Mouse (Mus musculus) thymus, postnatal 25 days (tissue): ENCODE results near the gene Gtf2h4.

Experiments
- DNase-seq: peaks from one replicate; pipeline ENCODE4 v3.0.0; 2022

The Gtf2h4 gene

DNA sequence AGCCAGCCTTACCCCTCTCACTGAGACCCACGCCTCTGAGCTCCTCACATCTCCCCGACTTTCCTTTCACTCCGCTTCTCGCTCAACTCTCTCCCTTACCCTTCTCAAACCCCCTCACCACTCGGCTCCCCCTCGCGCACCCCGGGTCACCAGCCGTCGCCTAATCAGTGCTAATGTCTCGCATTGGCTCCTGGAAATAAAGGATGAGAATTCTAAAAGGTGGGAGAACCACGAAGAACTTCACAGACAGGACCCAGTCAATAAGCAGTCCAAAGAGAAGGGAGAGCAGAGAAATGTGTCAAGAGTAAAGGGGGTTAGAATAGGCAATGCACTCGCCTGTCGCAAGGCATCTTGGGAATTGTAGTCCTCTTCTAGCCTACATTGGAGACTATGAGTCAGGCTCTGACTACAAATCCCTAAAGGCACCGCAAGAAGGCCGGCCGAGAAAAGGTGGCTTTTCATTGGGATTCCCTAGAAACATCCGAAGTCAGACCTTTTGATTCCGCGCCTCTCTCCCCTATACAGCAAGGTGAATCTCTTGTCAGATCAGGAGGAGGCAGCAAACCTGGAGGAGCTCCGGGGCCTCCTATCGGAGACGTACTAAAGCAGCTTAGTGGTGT, at the start of gene Gtf2h4:
TSS of gene Gtf2h4 (minus strand) at position 324 of the 620 bp plus-strand sequence.
- DNase-seq, result peak; percentile 90

DNA sequence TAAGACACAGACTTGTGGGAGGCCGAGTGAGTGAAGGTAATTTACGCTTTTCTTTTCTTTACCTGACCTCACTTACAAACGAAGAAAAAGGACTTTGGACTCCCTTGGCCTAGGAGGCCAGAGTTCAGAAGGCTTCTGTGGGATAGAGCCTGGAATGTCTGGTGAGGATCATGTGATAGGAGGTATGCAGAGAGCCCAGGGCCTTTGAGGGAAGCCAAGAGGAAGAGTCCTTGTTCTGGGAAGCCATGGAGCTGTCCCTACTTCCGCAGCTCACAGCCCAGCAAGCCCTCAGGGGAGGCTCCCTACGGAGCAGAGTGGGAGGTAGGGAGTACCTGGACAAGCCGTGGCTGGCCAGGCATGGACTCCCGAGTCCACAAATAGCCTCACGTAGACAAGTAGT, 48.1 kb upstream of the Gtf2h4 start:
- no peak for DNase-seq

DNA sequence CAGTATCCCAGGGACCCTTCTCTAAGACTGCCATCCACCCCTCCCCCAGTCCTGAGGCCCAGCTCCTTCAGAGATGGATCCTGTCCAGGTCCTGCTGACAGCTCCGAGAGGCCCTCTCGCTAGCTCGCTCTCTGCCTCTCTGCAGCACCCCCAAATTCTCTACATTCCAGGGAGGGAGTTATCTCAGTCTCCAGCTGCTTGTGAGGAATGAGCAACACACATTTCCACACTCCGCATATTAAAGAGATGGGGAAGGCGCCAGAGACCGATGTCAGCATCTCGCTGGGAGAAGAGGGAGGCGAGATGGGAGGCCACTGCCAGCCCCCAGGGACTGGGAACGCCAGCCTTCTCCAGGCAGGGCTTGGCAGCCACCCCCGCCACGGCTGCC, 46.8 kb upstream of the Gtf2h4 start:
- DNase-seq, result no peak

DNA sequence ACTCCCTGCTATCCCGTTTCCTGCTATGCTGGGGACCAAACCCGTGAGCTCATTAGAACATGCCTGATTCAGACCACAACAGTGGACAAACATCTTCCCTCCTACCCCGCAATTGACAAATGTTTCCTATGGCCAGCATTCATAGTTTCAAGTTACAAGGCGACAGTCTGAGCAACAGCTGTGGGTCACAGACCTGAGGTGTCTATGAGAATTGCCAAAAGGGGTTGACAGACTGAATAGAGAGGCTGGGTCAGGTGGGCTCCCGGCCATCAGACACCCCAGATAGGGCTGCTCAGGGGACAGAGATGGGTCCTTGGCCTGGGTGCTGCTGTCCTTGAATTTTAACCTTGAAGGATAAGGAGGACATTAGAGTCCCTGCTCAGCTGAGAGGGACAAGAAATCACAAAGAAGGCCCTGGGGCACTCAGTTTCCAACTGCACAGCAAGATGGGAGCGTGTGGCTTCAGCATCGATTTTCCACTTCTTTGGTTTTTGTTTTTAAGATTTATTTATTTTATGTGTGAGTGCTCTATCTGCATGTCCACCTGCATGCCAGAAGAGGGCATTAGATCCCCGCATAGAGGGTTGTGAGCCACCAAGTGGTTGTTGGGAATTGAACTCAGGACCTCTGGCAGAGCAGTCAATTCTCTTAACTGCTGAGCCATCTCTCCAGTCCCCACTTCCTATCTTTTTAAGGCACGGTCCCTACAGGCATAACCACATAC, 46.2 kb upstream of the Gtf2h4 start:
- DNase-seq, result no peak

DNA sequence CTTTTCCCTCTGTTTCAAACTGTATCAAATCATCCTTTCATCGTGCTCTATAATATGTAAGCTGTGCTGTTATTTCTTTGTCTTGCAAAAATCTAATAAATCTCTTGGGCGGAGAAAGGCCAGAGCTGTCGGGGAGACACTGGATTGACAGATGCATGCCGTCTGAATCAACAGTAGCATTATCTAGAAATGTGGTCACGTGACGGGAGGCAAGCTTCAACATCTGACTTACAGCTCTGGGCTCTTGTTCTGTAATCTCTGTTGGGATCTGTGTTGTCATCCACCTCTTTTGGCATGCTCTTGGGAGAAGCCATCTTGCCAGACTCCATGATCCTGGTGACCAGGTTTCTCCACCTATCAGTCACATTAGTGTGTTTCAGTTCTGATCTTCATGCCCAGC, 43.5 kb upstream of the Gtf2h4 start:
- no peak for DNase-seq

DNA sequence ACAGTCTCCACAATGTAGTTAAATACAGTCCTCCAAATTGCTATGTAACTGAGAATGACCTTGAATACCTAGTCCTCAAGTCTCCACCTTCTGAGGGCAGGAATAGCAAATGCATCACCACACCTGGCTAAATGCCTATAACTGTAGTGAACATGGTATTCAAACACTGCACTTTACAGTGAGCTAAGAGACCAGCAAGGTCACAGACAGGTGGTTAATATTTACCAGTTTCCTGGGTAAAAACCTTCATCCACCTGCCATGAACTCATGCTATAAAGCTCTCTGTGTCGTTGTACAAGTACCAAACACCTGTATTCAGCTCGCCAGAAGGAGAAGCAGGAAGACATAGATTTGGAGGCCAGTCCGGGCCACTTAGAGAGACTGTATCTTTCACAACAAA, 42.6 kb upstream of the Gtf2h4 start:
- no peak for DNase-seq

DNA sequence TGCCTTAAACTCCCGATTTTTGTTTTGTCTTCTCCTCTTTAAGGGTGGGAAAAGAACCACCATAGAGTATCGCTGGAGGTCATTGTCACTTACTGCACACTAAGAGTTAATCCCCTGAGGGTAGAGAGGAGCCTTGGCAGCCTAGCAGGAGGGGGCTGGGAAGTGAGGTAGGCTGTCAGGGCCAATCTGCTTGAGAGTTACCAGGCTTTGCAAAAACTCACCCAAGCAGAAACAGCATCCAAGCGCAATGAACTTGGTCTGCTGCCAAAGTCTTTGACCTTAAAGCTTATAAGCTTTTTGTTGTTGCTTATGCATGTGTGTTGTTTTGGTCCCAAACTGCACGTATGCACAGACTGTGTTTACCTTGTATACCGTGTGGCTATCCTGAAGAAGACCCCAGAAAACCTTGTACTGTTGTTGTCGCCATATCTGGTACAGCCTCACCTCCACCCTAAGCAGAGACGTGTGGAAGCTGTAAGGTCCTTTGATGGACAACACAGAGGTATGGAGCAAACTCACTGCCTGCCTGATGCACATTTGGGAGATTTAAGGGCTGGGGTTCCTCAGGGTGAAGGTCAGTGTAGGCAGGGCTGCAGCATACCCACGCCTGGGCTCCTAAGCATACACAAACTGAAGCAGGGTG, 37.3 kb upstream of the Gtf2h4 start:
- no peak for DNase-seq

DNA sequence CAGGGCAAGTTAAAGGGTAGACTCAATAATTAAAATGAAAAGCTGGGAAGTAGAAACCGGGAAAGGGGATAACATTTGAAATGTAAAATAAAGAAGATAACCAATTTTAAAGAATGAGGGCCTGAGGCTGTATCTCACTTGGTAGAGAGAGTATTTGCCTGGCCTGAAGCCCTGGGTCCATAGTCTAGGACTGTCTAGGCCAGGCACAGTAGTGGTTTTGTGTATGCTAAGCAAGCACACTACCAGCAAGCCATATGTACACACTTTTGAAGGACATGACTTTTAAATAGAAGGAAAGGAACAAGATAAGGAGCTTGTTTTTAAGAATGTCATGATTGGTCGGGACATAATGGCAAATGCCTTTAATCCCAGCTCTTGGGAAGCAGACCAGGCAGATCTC, 35.1 kb upstream of the Gtf2h4 start:
- no peak for DNase-seq

DNA sequence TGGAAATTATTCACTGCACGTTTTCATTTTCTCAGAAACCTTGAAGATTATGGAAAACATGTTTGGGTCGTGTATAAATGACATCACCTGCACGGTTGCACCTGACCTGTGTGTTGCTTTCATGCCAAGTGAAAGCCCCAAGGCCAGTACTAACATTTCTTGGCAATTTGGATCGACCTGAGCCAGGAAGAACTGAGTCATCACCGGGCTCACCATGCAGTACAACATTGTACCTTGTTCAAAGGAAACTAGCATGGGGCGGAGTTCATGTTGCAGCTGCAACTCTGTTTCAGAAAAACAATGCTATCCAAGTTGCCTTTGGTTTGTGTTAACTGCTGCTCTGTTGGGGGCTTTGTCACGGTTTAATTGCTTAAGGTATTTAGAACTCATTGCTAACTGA, 34.4 kb upstream of the Gtf2h4 start:
- DNase-seq, result peak; percentile 31

DNA sequence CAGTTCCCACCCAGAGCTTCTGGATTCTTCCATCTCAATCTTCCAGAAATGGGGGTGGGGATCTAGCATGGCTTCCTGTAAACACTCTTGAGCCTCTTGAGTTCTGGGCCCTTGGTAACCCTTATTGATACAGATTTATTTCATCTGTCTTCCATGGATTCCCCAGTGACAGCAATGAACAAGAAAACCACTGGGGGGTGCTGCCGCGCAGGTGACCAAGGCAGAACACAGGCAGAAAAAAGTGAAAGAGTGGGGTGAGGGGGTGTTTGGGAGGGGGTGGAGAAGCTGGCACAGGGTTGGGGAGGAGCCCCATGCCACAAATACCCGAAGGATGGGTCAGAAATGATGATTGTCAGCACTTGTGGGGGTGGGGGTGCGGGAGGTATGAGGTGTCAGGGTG, 32.3 kb upstream of the Gtf2h4 start:
- peak; percentile 46 for DNase-seq

DNA sequence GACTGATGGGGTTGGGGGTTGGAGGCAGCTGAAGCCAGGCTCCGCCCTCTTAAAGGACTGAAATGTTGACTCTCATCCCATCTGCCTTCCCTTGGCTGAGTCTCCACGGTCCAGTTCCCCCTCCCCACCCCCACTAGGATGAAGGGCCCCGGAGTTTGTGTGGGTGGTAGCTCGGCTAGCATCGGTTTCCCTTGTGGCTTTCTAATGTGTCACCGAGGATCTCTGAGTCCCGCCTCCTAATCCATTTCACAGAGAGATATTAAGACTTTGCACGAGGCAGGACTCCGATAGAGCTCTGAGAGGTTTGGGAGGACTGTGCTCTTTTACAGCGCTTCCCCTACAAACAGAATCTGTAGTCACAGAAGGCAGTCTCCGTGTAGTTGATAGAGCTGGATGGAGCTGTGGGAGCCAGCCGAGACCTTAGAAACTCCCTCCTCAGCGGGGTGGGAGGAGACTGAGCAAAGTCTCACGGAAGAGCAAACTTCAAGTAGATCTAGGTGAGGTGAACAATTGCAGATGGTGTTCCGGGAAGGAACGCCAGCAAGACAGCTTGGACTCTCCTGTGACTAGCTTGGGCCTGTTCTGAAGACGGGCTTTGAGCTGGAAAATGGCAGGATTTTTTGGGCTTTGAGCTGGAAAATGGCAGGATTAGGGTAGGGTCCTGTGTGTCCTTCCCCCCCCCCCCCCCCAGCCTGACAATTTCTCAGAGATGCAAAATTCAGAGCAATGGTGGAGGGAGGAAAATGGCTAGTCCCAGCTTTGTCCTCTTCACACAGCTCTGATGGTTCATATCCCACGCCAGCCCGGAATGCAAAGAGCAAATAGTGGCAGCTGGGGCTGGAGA, 31.3 kb upstream of the Gtf2h4 start, which contains the start of gene Ddr1:
TSS of gene Ddr1 (minus strand) at position 1 of the 844 bp plus-strand sequence.
- peak; percentile 56 for DNase-seq

DNA sequence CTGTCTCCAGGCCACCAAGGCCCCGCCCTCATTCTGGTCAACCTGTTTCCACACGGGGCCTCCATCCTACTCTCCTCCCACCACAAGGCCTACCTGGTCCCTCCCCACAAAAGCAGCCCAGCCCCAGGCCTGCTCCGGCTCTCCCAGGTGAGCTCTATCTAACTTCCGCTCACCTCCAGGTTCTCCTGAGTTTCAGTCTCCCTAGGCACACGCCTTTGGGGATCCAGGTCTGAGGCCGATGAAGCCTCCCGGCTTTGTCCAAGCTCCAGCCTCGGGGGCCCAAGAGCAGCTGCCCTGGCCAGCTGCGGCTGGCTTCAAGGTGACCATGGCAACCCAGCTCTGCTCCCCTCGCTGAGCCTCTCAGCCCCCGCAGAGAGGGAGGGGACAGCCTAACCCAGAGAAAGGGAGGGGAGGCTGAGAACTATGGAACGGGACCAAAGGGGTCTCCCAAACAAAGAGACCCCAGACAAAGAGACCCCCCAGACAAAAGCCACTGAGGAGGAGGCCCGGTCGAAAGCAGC, 30.3 kb upstream of the Gtf2h4 start:
- no peak for DNase-seq

DNA sequence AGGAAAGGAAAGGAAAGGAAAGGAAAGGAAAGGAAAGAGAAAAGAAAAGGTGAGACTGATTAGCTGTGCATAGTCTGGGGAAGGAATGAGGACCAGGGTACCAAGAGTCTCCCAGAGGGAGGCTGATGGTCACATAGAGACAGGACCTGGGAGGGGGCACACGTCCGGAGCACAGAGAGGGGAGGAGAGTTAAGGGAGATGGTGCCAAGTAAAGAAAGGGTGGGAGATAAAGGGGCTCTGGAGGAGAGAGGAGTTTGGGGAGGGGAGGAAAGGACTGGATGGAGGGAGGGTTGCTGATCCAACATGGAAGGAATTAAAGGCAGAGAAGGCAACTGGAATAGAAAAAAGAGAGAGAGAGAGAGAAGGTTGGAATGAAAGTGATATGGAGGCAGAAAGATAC, 29.5 kb upstream of the Gtf2h4 start:
- DNase-seq, result no peak

DNA sequence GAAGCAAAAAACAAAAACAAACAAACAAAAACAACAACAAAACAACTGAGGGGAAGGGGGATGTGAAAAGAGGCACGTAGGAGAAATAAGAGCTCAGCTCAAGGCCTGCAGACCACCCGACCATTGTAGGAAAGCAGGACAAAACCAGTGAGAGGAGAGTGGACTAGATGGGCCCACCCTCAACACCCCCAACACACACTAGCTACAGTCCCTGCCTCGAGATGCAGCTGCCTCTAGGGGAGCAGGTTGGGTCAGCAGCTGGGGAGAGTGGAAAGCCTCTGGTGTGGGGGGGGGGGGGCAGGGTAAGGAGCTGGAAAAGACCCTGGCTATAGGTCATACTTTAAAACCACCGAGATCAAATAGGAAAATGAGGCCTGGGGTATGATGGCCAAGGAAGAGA, 29.1 kb upstream of the Gtf2h4 start:
- no peak for DNase-seq

DNA sequence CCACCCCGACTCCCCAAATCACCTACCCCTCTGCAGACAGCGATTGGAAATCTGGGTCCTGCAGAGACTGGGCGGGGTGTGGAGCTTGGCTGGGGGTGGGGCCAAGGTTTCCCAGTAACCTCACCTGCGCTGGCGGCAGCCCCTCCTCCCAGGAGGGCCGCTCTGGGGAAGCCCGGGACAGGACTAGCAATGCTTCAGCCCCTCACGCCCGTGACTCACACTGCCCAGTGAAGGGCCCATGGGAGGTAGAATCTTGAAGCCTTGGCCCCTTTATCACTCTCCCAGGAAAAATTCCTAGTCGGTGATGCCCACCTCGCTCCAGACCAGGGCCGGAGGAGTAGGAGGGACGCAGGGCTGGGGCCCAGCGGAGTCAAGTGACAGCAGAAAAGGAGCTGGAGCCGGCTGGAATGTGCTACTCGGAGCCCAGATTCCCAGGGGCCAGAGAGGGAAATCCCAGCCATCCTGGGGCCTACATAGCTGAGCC, 28.5 kb upstream of the Gtf2h4 start:
- no peak for DNase-seq

DNA sequence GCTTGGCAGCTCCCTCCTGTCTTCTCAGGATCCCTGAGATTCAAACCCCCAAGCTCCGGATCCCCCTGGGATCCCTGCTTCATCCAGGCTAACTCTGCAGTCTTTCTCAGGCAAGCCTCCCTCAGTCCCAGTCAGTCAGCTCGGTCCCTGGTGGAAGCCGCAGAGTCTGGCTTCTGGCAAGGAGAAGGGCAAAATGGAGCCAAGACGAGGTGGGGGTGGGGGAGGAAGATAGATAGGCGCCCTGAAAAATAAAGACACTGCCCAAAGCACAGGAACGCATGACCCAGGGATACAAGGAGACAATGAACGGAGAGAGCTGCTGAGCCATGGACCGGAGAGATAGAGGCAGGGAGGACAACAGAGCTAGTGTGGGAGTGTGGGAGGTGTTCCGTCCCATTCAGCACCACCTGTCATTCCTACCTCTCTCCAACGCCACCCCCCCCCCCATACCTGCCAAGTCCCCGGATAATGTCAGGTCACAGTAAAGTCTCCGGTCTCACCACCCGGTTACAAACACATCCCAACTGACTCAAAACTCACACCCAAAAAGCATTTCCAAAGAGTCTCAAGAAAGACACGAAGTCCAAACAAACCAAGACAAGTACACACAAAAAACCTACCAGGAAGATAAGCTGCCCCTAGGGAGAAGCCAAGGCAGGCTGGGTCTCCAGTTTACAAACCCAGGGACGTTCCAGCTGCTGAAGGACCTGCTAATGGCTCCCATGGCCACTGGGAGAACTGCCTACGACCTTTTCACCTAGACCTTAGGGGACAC, 27.9 kb upstream of the Gtf2h4 start:
- no peak for DNase-seq

DNA sequence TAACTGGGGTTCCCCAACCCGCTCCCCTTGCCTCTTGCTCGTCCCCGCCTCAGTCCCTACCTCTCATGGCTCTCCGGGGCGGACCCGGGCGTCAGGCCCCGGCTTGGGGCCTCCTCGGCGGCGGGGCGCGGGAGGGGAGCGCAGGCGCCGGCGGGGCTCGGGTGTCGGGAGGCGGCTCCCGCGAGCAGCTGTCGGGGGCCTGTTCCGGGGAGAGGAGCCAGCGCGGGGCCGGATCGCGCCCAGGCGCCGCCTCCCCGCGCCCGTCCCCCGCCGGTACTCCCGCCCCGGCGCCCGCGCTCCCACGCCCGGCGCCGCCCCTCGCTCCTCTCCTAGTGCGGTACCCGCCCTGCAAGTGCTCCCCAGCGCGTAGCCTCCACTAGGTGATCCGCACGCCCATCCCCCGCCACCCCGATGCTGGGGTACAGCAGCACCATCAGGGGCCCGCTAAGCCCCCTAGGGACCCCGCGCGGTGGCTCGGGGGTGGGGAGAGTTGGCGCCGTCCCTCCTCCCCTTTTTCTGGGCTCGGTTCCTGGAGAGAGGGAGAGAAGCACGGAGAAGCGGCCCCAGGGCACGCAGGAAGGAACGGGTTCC, 26.9 kb upstream of the Gtf2h4 start:
- DNase-seq, result peak; percentile 73

DNA sequence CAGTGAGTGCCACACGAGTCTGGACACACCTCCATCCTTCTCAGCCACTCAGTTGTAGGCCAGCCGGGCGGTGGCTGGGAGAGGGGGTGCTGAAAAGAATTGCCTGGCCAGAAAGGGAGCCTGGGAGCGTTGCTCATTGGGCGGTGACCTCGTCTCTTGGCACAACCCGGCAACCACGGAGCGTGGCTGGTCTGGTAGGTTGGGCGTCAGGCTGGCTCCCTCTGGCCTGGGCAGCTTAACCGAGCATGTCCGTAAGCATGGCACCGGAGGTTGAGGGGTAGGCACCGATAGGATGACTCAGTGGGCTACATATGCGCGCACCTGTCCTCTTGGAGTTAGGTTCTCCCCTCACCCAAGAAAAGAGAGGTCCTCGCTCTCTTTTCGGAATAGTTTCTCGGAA, 26.4 kb upstream of the Gtf2h4 start:
- DNase-seq, result peak; percentile 22

DNA sequence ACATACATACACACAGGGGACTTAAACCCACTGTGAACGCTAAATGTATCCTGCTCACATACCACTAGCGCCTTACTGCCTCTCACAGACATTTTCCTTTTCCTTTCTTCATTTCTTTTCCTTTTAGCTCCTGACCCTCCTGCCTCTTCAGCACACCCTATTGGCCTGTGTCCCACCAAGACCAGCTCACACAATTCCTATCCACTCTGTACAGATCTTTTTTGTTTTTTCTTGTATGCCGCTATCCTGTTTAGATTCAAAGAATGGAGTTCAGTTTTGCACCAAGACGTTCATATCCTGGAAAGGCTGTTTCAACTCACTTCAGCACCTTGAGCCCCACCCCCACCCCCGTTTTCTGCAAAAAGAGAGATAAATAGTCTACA, 25.0 kb upstream of the Gtf2h4 start:
- DNase-seq, result no peak

DNA sequence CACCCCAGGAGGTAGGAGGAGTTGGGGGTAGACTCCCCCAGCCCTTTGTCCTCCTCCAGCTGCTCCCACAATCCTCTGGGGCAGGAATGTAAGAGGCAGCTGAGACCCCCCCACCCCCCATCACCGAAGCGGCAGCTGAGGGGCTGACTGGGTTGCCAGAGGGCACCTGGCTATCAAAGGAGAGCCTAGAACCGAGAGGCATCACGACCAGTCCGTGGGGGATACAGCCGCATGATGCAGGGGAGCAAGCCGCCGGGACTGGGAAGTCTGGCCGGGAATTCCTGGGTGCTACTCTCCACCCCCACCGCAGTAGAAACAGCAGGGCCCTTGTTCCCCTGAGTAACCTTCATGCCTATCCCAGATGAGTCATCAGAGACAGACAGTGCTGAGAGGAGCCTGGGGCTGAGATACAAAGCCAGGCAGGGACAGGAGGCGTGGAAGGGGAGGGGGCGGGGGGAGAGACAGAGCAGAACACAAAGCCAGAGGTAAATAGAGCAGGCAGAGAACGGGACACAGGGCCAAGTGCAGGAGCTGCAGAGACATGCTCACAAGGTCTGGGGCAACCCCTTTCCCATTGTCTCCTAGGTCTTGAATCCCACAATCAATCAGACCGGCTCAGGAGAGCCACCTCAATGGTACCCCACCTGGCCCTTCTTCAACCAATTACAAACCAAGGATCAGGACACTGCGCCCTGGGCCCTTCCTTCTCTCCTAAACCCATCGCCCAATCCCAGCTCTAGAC, 24.4 kb upstream of the Gtf2h4 start:
- DNase-seq, result no peak

DNA sequence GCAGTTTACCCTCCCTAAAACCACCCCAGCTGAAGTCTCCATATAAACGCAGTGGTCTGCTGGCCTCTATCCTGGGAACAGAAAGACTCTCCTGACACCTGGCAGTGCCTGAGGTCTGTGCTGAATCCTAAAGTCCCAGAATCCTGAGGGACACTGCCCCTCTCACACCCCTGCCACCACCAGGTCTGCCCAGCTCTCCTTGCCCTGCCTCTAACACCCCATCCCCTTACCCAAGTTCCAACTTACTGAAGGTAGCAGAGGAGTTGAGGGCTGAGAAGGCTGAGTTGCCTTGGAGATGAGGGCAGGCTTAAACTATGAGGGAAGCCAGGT, 23.9 kb upstream of the Gtf2h4 start:
- no peak for DNase-seq
